Mouse (Mus musculus) heart, postnatal 0 days (tissue): ENCODE data around the gene Sbno2. TPM values are rescaled to one million over a fixed set of nuclear protein-coding genes. Genes with fewer than 3 reads are reported as not detected.

Source experiments
- ATAC-seq: fragments of 200-750 bp; cut with Nextera tagmentation; 2 replicates; pipeline ENCODE4 v1.8.0; 2017; ENCODE audit warnings: low read depth, moderate number of reproducible peaks, moderate library complexity; ENCODE audit not compliant: insufficient read depth
- DNase-seq: peaks from one replicate; pipeline ENCODE4 v3.0.0-alpha.2; 2016; ENCODE audit warnings: low spot score
- H3K27ac ChIP-seq: fragments of 300-500 bp; sonication (generic); 2 replicates; pipeline ENCODE4 v1.5.1; 2014; ENCODE audit warnings: low read depth, mild to moderate bottlenecking
- H3K27me3 ChIP-seq: fragments of 300-500 bp; sonication (generic); 2 replicates; pipeline ENCODE4 v1.6.1; 2014; ENCODE audit warnings: low read length, mixed read lengths; ENCODE audit not compliant: control insufficient read depth, insufficient read depth
- H3K36me3 ChIP-seq: fragments of 300-500 bp; sonication (generic); replicated peaks from 2 replicates; pipeline ENCODE4 v1.6.1; 2014; ENCODE audit warnings: low read length, mixed read lengths; ENCODE audit not compliant: control insufficient read depth, insufficient read depth
- H3K4me1 ChIP-seq: fragments of 300-500 bp; sonication (generic); 2 replicates; pipeline ENCODE4 v1.6.1; 2014; ENCODE audit warnings: antibody characterized with exemption; ENCODE audit not compliant: control insufficient read depth, insufficient read depth
- H3K4me2 ChIP-seq: fragments of 300-500 bp; sonication (generic); 2 replicates; pipeline ENCODE4 v1.6.1; 2014; ENCODE audit warnings: low read depth, mild to moderate bottlenecking, low read length, moderate library complexity
- H3K4me3 ChIP-seq: fragments of 300-500 bp; sonication (generic); 2 replicates; pipeline ENCODE4 v1.5.1; 2014; ENCODE audit warnings: low read depth, low read length
- H3K9ac ChIP-seq: fragments of 300-500 bp; sonication (generic); replicated peaks from 2 replicates; pipeline ENCODE4 v1.6.1; 2014; ENCODE audit warnings: low read depth, low read length, mixed read lengths
- H3K9me3 ChIP-seq: fragments of 300-500 bp; sonication (generic); replicated peaks from 2 replicates; pipeline ENCODE4 v1.6.1; 2016; ENCODE audit warnings: low read length; ENCODE audit not compliant: control insufficient read depth
- CTCF ChIP-seq: IDR thresholded peaks from 2 replicates; pipeline ENCODE4 v1.5.1; 2016; ENCODE audit warnings: antibody characterized with exemption, control low read depth, low read depth
- EP300 ChIP-seq: IDR thresholded peaks from 2 replicates; pipeline ENCODE4 v1.6.1; 2016; ENCODE audit warnings: antibody characterized with exemption, low read depth
- whole genome bisulfite sequencing: fragments of 180-500 bp; shearing (Covaris S2); extraction: QIAGEN DNeasy Blood & Tissue Kit; methylation state at CpG from one replicate; pipeline ENCODE4 v1.1.7; 2014; 5-methylcytosine and 5-hydroxymethylcytosine counted together
- polyA plus RNA-seq: library from polyadenylated mRNA; unstranded; fragments of >200 nt; fragmentation: Nextera tagmentation; extraction: Ambion mirVana; gene quantifications from 2 replicates; pipeline ENCODE4 v1.2.1, GENCODE M21; 2015
- total RNA-seq: library from RNA; depleted of rRNA; stranded (reverse); fragments of >200 nt; gene quantifications from 2 replicates; pipeline ENCODE4 v1.2.3, GENCODE M21; 2014; ENCODE audit warnings: low replicate concordance

Sbno2 gene
- total and polyA plus RNA-seq, 2 experiments from 2014 or later: 6.3 to 21.1 TPM

DNA sequence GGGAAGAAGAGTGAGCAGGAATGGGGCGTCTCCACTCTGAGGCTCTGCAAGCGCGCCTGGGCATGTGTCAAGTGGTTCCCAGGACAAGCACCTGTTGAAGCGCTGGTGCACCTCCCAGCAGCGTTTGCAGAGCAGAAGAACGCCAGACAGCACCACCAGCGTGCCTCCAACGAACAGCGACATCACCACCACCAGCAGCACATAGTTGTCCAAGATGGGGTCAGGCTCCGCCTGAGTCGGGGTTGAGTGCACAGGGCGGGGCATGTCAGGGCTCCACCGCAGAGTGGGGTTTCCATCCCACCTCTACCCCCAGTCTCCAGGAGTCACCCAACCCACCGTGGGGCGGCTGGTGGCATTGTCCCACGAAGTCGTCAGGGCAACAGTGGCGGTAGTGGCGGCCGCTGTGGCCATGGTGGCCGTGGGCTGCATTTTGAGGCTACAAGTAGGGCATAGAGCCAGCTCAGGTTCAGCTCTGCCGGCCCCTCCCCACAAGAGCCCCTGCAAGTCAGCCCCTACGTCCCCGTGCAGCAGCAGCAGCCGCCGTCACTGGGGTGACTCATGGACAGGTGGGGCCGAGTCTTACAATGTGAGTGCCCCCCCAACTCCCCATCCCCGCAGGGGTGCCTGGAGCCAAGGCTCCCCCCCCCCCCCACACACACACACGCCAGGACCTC, 31.7 kb upstream of the Sbno2 start:
- Histone ChIP-seq H3K9me3 (no peaks in the 10 kb centered on the region), H3K27me3 (peaks cover 22% of the 10 kb centered on the region; the same call in 1 of the 2 replicates), H3K4me3 (peak overlapping the region; percentile 27), H3K27ac (no peak overlapping the region), H3K9ac (no peak overlapping the region), H3K4me1 (peaks cover 22% of the 10 kb centered on the region), H3K36me3 (peaks cover under 1% of the 10 kb centered on the region; the same call in 1 of the 2 replicates), H3K4me2 (peak overlapping the region; percentile 99)
- no peak for ATAC-seq
- DNase-seq: no peak
- TF ChIP-seq CTCF: no peak
- no peak for TF ChIP-seq EP300
- 10% methylated on average over 29 of the region's 29 CpGs for WGBS

DNA sequence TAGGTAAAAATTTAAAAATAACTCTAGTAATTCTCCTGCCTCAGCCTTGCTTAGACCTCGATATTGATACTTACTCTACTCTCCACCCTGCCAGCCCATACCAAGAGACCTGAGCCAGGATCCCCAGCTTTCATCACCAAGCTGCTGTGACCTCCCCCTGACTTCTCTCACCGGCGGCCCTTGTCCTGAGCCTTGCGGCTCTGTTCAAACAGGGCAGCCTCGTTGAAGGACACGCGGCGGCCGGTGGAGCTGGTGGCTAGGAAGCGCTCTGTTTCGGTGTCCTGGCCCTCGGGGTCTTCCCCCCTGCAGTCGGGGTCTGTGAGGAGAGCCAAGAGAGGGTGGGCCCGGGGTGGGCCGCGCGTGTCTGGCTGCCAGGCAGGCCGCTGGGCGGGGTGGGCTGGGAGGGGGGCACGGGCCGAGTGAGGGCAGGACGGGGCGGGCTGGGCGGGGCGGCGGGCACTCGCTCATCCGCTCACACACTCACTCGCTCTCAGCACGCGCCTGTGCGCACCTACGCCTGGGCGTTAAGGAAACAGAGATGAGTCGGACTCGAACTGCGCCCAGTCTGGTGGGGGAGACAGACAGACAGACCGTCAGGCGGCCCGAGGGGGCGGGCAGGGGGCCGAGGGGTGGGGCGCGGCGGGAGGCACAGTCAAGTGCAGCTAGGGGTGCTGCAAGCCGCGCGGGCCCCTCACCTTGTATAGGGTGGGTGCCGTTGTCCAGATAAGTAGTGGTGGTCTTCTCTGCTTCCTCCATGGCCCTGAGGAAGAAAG, 31.0 kb upstream of the Sbno2 start:
- no peak for DNase-seq
- WGBS: 24% methylated on average over 42 of the region's 49 CpGs
- peaks cover 22% of the 10 kb centered on the region; the same call in 1 of the 2 replicates for H3K27me3 ChIP-seq

DNA sequence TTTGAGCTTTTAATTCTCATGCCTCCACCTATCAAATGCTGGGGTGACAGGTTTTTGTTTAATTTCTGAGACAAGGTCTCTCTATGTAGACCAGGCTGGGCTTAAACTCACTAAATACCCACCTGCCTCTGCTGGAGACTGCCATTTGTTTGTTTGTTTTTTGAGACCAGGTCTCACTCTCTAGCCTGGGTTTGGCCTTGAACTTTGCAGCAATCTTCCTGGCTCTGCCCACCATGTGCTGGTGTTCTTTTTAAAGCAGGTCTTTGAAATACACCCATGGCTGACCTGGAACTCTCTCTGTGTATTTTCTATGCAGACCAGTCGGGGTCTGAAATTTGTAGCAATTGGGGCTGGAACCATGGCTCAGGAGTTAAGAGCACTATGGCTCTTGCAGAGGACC, 30.3 kb upstream of the Sbno2 start:
- Histone ChIP-seq H3K27me3 (peaks cover 22% of the 10 kb centered on the region; the same call in 1 of the 2 replicates), H3K27ac (no peak overlapping the region), H3K36me3 (peaks cover 15% of the 10 kb centered on the region), H3K4me1 (peaks cover 22% of the 10 kb centered on the region), H3K9ac (no peak overlapping the region), H3K4me3 (no peak overlapping the region), H3K4me2 (no peak overlapping the region), H3K9me3 (no peaks in the 10 kb centered on the region)
- no peak for DNase-seq
- whole genome bisulfite sequencing: 89% methylated on average over 1 of the region's 1 CpGs
- ATAC-seq: no peak
- no peak for TF ChIP-seq EP300
- no peak for TF ChIP-seq CTCF

More for the DNA sequence above, 31.0 kb upstream of the Sbno2 start:
- H3K9me3 ChIP-seq: no peaks in the 10 kb centered on the region
- H3K4me3 ChIP-seq: peak overlapping the region; percentile 27; the same call in 1 of the 2 replicates
- H3K4me1 ChIP-seq: peaks cover 22% of the 10 kb centered on the region
- ATAC-seq: no peak
- TF ChIP-seq CTCF (no peak), EP300 (no peak)
- no peak overlapping the region for H3K9ac ChIP-seq
- peaks cover 8% of the 10 kb centered on the region for H3K36me3 ChIP-seq
- peak overlapping the region; percentile 99 for H3K4me2 ChIP-seq
- H3K27ac ChIP-seq: no peak overlapping the region

DNA sequence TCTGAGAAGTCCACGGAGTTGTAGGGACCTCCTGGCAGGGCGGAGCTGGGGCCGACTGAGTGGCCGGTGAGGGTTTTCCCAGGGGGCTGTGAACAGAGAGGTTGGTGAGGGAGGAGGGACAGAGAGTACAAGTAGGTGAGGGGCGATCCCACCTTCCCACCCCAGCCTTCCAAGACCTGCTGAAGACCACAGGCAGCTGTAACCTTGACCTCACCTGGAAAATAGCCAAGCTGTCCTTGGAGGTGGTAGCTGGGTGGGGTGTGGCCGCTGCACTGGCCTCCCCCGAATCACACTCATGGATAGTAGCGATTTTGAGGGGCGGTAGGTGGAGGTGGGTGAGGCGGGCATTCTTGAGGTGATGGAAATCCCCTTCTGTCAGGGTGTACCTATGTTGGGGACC, 29.8 kb upstream of the Sbno2 start:
- 83% methylated on average over 10 of the region's 10 CpGs for WGBS
- no peak overlapping the region for H3K9ac ChIP-seq
- ATAC-seq (no peak), DNase-seq (no peak)
- TF ChIP-seq CTCF (no peak), EP300 (no peak)
- no peak overlapping the region for H3K27ac ChIP-seq
- peaks cover 22% of the 10 kb centered on the region; the same call in 1 of the 2 replicates for H3K27me3 ChIP-seq
- no peak overlapping the region for H3K4me3 ChIP-seq
- H3K4me1 ChIP-seq: peaks cover 22% of the 10 kb centered on the region
- H3K9me3 ChIP-seq: no peaks in the 10 kb centered on the region
- H3K36me3 ChIP-seq: peaks cover 20% of the 10 kb centered on the region
- H3K4me2 ChIP-seq: no peak overlapping the region

DNA sequence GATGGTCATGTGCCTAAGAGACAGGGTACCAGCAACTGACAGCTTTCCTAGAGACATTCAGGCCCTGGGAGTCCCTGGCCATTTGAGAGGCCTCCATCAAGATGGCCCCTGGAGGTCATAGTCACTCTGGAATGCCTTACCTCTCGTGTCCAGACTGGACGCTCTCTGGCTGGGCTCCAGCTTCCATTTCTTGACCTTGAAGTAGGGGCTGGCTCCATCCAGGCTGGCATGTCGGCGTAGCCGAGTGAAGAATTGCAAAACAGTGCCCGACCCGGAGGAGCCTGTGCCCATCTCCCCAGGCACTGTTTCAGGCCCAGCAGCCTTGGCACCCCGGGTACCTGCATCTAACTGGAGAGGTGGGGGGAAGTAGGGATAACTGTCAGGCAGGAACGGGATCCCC, 29.1 kb upstream of the Sbno2 start:
- Histone ChIP-seq H3K9ac (no peak overlapping the region), H3K4me3 (no peak overlapping the region), H3K27me3 (peaks cover 22% of the 10 kb centered on the region; the same call in 1 of the 2 replicates), H3K9me3 (no peaks in the 10 kb centered on the region), H3K4me2 (no peak overlapping the region), H3K36me3 (peaks cover 27% of the 10 kb centered on the region), H3K27ac (no peak overlapping the region), H3K4me1 (peaks cover 21% of the 10 kb centered on the region)
- WGBS: 82% methylated on average over 9 of the region's 9 CpGs
- ATAC-seq (no peak), DNase-seq (no peak)
- TF ChIP-seq CTCF (no peak), EP300 (no peak)
